Mouse (Mus musculus) layer of hippocampus, adult 9-11 months (tissue): ENCODE measurements around the gene Ikzf1.

ENCODE experiments used
- DNase-seq: peaks from one replicate; pipeline ENCODE4 v3.0.0; 2022

The Ikzf1 gene

GRCm38 (mm10) chr11:11809404-11810175, 124.8 kb downstream of the Ikzf1 start:
- DNase-seq, result no peak

- DNase-seq, result peak; percentile 46
These were observed 127.2 kb downstream of the Ikzf1 start for GRCm38 (mm10) chr11:11811906-11812480.

- DNase-seq, result no peak
These were observed 130.9 kb downstream of the Ikzf1 start for GRCm38 (mm10) chr11:11815737-11816136.

GRCm38 (mm10) chr11:11818797-11819196, 134.0 kb downstream of the Ikzf1 start:
- no peak for DNase-seq

GRCm38 (mm10) chr11:11819206-11819605, 134.4 kb downstream of the Ikzf1 start:
- no peak for DNase-seq

GRCm38 (mm10) chr11:11820251-11820650, 135.4 kb downstream of the Ikzf1 start:
- DNase-seq, result peak; percentile 76

- DNase-seq, result no peak
These were observed 135.9 kb downstream of the Ikzf1 start for GRCm38 (mm10) chr11:11820737-11821136.

- DNase-seq, result no peak
These were observed 136.7 kb downstream of the Ikzf1 start for GRCm38 (mm10) chr11:11821387-11821975.
